Mouse (Mus musculus): ENCODE measurements around the gene Wars.

Wars gene

GRCm38 (mm10) chr12:108824225-108824874, 69.6 kb downstream of the Wars start:
- no peak for DNase-seq

- DNase-seq, result no peak
Measured at GRCm38 (mm10) chr12:108823036-108823435, 70.9 kb downstream of the Wars start.

GRCm38 (mm10) chr12:108820461-108820860, 73.5 kb downstream of the Wars start:
- no peak for DNase-seq

- no peak for DNase-seq
Measured at GRCm38 (mm10) chr12:108816569-108816968, 77.4 kb downstream of the Wars start.

- DNase-seq, result no peak
Measured at GRCm38 (mm10) chr12:108814470-108814869, 79.5 kb downstream of the Wars start.

GRCm38 (mm10) chr12:108812463-108812862, 81.5 kb downstream of the Wars start:
- no peak for DNase-seq

- DNase-seq, result no peak
Measured at GRCm38 (mm10) chr12:108811133-108811532, 82.8 kb downstream of the Wars start.

- DNase-seq, result no peak
Measured at GRCm38 (mm10) chr12:108810309-108810708, 83.7 kb downstream of the Wars start.
